Mouse (Mus musculus) forebrain, embryonic 11.5 days (tissue): ENCODE data around the gene Sarm1. TPM values are rescaled to one million over a fixed set of nuclear protein-coding genes. Genes with fewer than 3 reads are reported as not detected.

Source experiments
- ATAC-seq: fragments of 200-750 bp; cut with Nextera tagmentation; replicated peaks from 2 replicates; pipeline ENCODE4 v1.8.0; 2017; ENCODE audit warnings: moderate TSS enrichment; ENCODE audit not compliant: low FRiP score
- DNase-seq: peaks from one replicate; pipeline ENCODE4 v3.0.0-alpha.2; 2017; ENCODE audit warnings: low spot score
- H3K27ac ChIP-seq: fragments of 300-500 bp; sonication (generic); 2 replicates; pipeline ENCODE4 v1.5.1; 2014; ENCODE audit warnings: low read depth, low read length
- H3K27me3 ChIP-seq: fragments of 300-500 bp; sonication (generic); 2 replicates; pipeline ENCODE4 v1.6.1; 2014; ENCODE audit warnings: mild to moderate bottlenecking, low read length, mixed read lengths; ENCODE audit not compliant: control insufficient read depth, insufficient read depth
- H3K36me3 ChIP-seq: fragments of 300-500 bp; sonication (generic); 2 replicates; pipeline ENCODE4 v1.6.1; 2014; ENCODE audit warnings: mild to moderate bottlenecking, low read length, moderate library complexity, mixed read lengths; ENCODE audit not compliant: control insufficient read depth, insufficient read depth
- H3K4me1 ChIP-seq: fragments of 300-500 bp; sonication (generic); replicated peaks from 2 replicates; pipeline ENCODE4 v1.6.1; 2014; ENCODE audit warnings: low read length, mixed read lengths; ENCODE audit not compliant: control insufficient read depth, insufficient read depth
- H3K4me2 ChIP-seq: fragments of 300-500 bp; sonication (generic); 2 replicates; pipeline ENCODE4 v1.6.1; 2014; ENCODE audit warnings: low read depth, mild to moderate bottlenecking, low read length, moderate library complexity, mixed read lengths; ENCODE audit not compliant: severe bottlenecking
- H3K4me3 ChIP-seq: fragments of 300-500 bp; sonication (generic); 2 replicates; pipeline ENCODE4 v1.5.1; 2014; ENCODE audit warnings: low read depth, low read length
- H3K9ac ChIP-seq: fragments of 300-500 bp; sonication (generic); 2 replicates; pipeline ENCODE4 v1.6.1; 2014; ENCODE audit warnings: low read length
- H3K9me3 ChIP-seq: fragments of 300-500 bp; sonication (generic); 2 replicates; pipeline ENCODE4 v1.6.1; 2016; ENCODE audit warnings: low read length, mixed read lengths; ENCODE audit not compliant: control insufficient read depth
- WGBS: fragments of 180-500 bp; shearing (Covaris S2); extraction: QIAGEN DNeasy Blood & Tissue Kit; methylation state at CpG from one replicate; pipeline ENCODE4 v1.1.7; 2014; 5-methylcytosine and 5-hydroxymethylcytosine counted together
- polyA plus RNA-seq: library from polyadenylated mRNA; unstranded; fragments of >200 nt; fragmentation: Nextera tagmentation; extraction: Ambion mirVana; gene quantifications from 2 replicates; pipeline ENCODE4 v1.2.1, GENCODE M21; 2014

Sarm1 gene
- polyA plus RNA-seq, 1 experiment from 2014 or later: 18.4 TPM

DNA sequence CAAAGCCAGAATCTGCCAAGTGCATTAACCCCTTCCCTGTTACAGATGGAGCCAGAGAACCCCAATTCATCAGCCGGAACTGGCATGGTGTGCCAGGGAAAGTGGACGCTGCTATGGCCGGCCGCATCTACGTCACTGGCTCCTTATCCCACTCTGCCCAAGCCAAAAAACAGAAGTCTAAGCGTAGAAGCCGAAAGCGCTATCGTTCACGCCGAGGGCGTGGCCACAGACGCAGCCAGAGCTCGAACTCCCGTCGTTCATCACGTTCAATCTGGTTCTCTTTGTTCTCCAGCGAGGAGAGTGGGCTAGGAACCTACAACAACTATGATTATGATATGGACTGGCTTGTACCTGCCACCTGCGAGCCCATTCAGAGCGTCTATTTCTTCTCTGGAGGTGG, 4.0 kb upstream of the Sarm1 start:
- Histone ChIP-seq H3K36me3 (peaks cover 2% of the 10 kb centered on the region; the same call in 1 of the 2 replicates), H3K9ac (no peak overlapping the region), H3K27ac (no peak overlapping the region), H3K4me2 (no peak overlapping the region), H3K27me3 (no peaks in the 10 kb centered on the region), H3K9me3 (no peaks in the 10 kb centered on the region), H3K4me3 (no peak overlapping the region), H3K4me1 (no peaks in the 10 kb centered on the region; the same call in 1 of the 2 replicates)
- DNase-seq: no peak
- 87% methylated on average over 20 of the region's 20 CpGs for WGBS
- no peak for ATAC-seq

DNA sequence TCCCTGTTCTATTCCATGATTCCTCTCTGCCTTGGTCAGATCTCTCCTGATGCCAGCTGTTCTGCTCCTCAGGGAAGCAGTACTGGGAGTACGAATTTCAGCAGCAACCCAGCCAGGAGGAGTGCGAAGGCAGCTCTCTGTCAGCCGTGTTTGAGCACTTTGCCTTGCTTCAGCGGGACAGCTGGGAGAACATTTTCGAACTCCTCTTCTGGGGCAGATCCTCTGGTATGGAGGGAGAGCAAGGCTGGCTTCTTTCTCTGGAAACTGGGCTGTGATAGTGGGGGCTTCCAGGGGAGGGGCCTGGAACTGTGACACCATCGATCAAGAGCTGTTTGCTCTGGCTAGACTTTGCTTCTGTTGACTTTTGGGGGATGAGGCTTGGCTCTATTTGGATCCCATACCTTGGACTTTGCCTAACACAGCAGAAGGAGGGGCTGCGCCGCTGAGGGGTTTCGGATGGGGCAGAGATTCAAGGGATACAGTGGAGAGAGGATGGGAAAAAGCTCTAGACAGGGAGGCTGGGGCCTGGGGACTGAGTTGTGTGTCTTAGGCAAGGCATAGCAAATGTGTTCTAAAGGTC, 3.2 kb upstream of the Sarm1 start:
- Histone ChIP-seq H3K27ac (no peak overlapping the region), H3K9ac (no peak overlapping the region), H3K4me1 (no peaks in the 10 kb centered on the region; the same call in 1 of the 2 replicates), H3K36me3 (peaks cover 2% of the 10 kb centered on the region; the same call in 1 of the 2 replicates), H3K27me3 (peaks cover 1% of the 10 kb centered on the region; the same call in 1 of the 2 replicates), H3K9me3 (no peaks in the 10 kb centered on the region), H3K4me3 (no peak overlapping the region), H3K4me2 (no peak overlapping the region)
- ATAC-seq (no peak), DNase-seq (no peak)
- WGBS: 83% methylated on average over 9 of the region's 9 CpGs

DNA sequence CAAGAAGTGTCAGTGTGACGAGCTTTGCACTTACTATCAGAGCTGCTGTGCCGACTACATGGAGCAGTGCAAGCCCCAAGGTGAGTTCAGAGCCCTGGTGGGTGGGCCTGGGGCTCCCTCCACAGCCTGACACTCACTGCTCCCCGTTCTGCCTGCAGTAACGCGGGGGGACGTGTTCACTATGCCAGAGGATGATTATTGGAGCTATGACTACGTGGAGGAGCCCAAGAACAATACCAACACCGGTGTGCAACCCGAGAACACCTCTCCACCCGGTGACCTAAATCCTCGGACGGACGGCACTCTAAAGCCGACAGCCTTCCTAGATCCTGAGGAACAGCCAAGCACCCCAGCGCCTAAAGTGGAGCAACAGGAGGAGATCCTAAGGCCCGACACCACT, 2.0 kb upstream of the Sarm1 start:
- Histone ChIP-seq H3K4me3 (no peak overlapping the region), H3K36me3 (no peaks in the 10 kb centered on the region), H3K27ac (no peak overlapping the region), H3K4me2 (no peak overlapping the region), H3K4me1 (no peaks in the 10 kb centered on the region; the same call in 1 of the 2 replicates), H3K27me3 (peaks cover 4% of the 10 kb centered on the region; the same call in 1 of the 2 replicates), H3K9me3 (no peaks in the 10 kb centered on the region), H3K9ac (no peak overlapping the region)
- no peak for ATAC-seq
- WGBS: 47% methylated on average over 16 of the region's 16 CpGs
- no peak for DNase-seq

DNA sequence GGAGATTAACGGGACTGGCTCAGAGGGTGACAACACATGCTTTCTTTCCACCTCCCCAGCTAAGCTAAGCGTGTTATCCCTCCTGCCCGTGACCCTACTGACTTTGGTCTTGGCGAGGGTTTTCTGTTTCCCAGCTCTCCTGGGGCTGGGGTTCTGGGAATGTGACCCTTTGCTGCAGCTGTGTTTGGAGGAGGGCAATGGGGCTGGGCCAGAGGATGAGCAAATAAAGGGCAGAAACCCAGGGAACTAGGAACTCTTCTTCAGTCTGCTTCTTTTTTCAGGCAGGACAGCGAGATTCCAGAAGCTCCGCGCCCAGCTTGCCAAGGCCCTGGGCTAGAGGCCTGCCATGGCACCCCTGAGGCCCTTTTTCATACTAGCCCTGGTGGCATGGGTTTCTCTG, 1.4 kb upstream of the Sarm1 start, which contains the start of gene Vtn:
Gene Vtn, plus strand, starts transcription at position 88 of the 400 bp plus-strand sequence.
- DNase-seq (no peak), ATAC-seq (no peak)
- no peaks in the 10 kb centered on the region; the same call in 1 of the 2 replicates for H3K4me1 ChIP-seq
- H3K9me3 ChIP-seq: no peaks in the 10 kb centered on the region
- H3K27me3 ChIP-seq: peaks cover 4% of the 10 kb centered on the region; the same call in 1 of the 2 replicates
- H3K4me2 ChIP-seq: peak within 1 kb of the TSS; percentile 98
- H3K36me3 ChIP-seq: no peaks in the 10 kb centered on the region
- H3K27ac ChIP-seq: peak within 1 kb of the TSS; percentile 74; the same call in 1 of the 2 replicates
- 66% methylated on average over 7 of the region's 7 CpGs for WGBS
- peak within 1 kb of the TSS; percentile 54 for H3K4me3 ChIP-seq
- peak within 1 kb of the TSS; percentile 18; the same call in 1 of the 2 replicates for H3K9ac ChIP-seq

DNA sequence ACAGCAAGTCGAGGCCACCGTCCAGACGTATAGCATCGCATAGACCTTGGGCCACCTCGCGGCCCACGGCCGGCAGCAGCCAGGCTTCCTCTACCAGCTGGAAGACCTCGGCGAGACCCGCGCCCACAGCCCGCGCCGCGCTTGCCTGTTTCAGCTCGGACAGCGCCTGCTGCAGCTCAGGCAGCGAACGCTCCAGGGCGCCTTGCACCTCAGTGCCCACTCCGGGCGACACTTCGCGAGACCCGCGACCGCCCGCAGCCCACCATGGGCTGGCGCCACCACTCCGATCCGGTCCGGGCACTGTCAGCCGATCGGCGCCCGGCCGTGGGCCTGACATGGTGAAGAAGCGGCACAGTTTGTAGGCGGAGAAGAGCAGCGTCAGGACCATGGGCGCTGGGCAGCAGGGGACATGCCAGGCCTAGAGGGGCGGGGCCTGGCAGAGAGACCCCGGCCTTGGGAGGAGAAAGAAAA, 448 bp downstream of the Sarm1 start:
- Histone ChIP-seq H3K4me1 (no peaks in the 10 kb centered on the region; the same call in 1 of the 2 replicates), H3K27ac (peak overlapping the region; percentile 70), H3K4me3 (peak overlapping the region; percentile 54), H3K36me3 (no peaks in the 10 kb centered on the region), H3K4me2 (peak overlapping the region; percentile 98), H3K9ac (peak overlapping the region; percentile 75), H3K9me3 (no peaks in the 10 kb centered on the region), H3K27me3 (peaks cover 4% of the 10 kb centered on the region; the same call in 1 of the 2 replicates)
- ATAC-seq: peak; percentile 77
- peak; percentile 77 for DNase-seq
- under 1% methylated on average over 44 of the region's 44 CpGs for WGBS

DNA sequence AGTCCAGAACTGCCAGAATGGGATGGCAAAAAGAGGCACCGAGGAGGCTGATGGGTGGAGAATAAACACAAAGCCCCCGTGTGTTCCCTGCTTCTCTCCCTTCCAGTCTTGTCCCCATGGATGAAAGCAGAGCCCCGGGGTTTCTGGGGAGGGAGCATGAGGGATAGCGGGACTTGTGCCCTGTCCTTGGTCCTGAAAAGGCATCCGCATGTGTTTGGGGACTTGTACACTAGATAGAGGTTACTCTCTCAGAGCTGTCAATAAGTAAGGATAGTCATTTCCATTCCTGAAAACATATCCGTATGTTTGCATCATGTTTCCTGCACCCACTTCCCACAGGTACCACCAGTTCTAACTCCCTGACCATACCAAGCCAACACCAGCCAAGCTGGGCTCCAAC, 1.6 kb downstream of the Sarm1 start:
- Histone ChIP-seq H3K9me3 (no peaks in the 10 kb centered on the region), H3K9ac (no peak overlapping the region), H3K4me2 (no peak overlapping the region; the same call in 1 of the 2 replicates), H3K27ac (no peak overlapping the region), H3K27me3 (peaks cover 12% of the 10 kb centered on the region), H3K4me1 (peaks cover 2% of the 10 kb centered on the region), H3K36me3 (no peaks in the 10 kb centered on the region), H3K4me3 (no peak overlapping the region)
- ATAC-seq (no peak), DNase-seq (peak; percentile 69)
- WGBS: 4% methylated on average over 6 of the region's 6 CpGs

DNA sequence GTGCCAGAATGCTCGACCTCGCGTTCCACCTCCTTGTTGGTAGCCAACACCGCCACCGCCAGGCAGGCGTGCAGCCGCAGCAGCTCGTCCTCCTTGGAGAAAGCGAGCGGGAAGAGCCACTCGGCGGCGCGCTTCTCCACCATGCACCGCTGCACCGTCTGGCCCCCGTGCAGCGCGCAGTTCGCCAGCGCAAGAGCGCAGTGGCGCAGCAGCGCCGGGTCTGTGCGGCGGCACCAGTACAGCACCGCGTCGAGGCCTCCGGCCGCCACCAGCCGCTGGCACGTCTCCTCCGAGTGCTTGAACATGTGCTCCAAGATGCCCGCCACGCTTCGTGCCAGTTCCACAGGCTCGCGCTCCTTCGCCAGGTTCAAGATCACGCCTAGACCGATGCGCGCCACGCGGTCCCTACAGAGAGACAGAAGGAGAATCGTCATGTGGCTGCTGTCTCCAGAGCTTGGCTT, 6.7 kb downstream of the Sarm1 start:
- peak; percentile 66; the same call in 1 of the 2 replicates for ATAC-seq
- Histone ChIP-seq H3K36me3 (no peaks in the 10 kb centered on the region), H3K27ac (no peak overlapping the region), H3K27me3 (peaks cover 37% of the 10 kb centered on the region), H3K9ac (peak overlapping the region; percentile 20), H3K4me1 (peaks cover 10% of the 10 kb centered on the region), H3K4me2 (peak overlapping the region; percentile 52), H3K4me3 (peak overlapping the region; percentile 21), H3K9me3 (no peaks in the 10 kb centered on the region)
- WGBS: 8% methylated on average over 48 of the region's 48 CpGs
- DNase-seq: peak; percentile 81

DNA sequence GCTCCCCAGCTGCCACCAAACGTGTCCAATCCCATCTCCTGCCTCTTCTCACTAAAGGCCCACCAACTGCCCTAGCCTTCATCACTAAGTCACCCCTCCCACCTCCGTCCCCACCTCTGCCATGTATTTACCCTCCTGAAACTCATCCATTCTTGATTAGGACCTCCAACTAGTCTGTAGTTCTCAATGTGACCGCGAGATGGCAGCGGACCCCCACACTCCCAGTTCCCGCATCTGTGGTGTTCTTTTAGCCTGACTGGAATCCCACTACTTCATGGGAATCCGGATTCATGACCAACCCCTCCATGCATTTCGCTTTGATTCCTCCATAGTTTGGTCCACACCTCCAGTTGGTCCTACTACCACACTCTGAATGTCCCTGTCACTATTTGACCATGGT, 9.4 kb downstream of the Sarm1 start:
- H3K36me3 ChIP-seq: no peaks in the 10 kb centered on the region
- no peak for ATAC-seq
- H3K9ac ChIP-seq: no peak overlapping the region
- WGBS: 3% methylated on average over 8 of the region's 8 CpGs
- DNase-seq: peak; percentile 88
- H3K4me2 ChIP-seq: no peak overlapping the region
- peaks cover 33% of the 10 kb centered on the region for H3K27me3 ChIP-seq
- no peak overlapping the region for H3K27ac ChIP-seq
- H3K9me3 ChIP-seq: no peaks in the 10 kb centered on the region
- H3K4me3 ChIP-seq: no peak overlapping the region
- peaks cover 10% of the 10 kb centered on the region for H3K4me1 ChIP-seq
